Mouse (Mus musculus): ENCODE data around the gene Abi3bp.

DNA sequence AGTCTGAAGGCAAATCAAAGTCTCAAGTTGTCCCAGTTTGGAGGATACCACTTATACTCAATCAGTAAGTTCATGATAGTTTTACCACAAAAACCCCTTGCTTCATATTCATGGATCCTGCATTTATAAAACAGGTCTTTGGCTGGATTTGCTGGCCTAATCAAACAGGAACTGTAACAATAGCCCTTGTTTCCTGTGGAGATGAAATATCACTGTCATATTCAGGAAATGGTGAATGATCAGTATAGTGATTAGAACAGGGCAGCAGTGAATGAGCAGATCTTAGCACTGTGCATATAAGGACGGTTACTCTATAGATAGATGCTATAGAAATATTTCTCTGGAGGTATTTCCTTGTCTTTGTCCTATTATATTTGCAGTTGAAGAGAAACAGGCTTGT lies 25.8 kb upstream of the Abi3bp start:
- no peak for TF ChIP-seq POLR2A (IDR thresholded peaks at IDR 0.05; ENCODE audit: insufficient read depth, low read length)
- TF ChIP-seq EP300 (IDR thresholded peaks at IDR 0.05; ENCODE audit: insufficient read depth, low read depth, low read length) = no peak
- TF ChIP-seq CTCF (IDR thresholded peaks at IDR 0.05; ENCODE audit: low read depth, low read length) = no peak
